Mouse (Mus musculus) G1E (cell line): ENCODE results near the gene Zfp369. TPM values are rescaled to one million over a fixed set of nuclear protein-coding genes. Genes with fewer than 3 reads are reported as not detected.

ENCODE experiments used
- ATAC-seq: 2 replicates; pipeline ENCODE4 v1.8.0; 2016; ENCODE audit warnings: mild to moderate bottlenecking; ENCODE audit not compliant: insufficient number of reproducible peaks, poor library complexity, low FRiP score, severe bottlenecking; ENCODE audit errors: extremely low read depth
- DNase-seq: peaks from one replicate; pipeline ENCODE4 v3.0.0; 2012; ENCODE audit warnings: low spot score
- H3K27me3 ChIP-seq: 2 replicates; pipeline ENCODE4 v1.6.1; 2012; ENCODE audit warnings: mild to moderate bottlenecking, low read length, inconsistent platforms; ENCODE audit not compliant: insufficient read depth
- H3K36me3 ChIP-seq: replicated peaks from 2 replicates; pipeline ENCODE3; 2012; ENCODE audit warnings: mild to moderate bottlenecking, inconsistent platforms
- H3K4me1 ChIP-seq: 2 replicates; pipeline ENCODE4 v1.6.1; 2012; ENCODE audit warnings: low read depth, low read length, inconsistent platforms, mixed read lengths; ENCODE audit not compliant: insufficient read depth
- H3K4me3 ChIP-seq: 2 replicates; pipeline ENCODE4 v1.5.1; 2012; ENCODE audit warnings: low read depth, mild to moderate bottlenecking, inconsistent platforms, low read length, moderate library complexity, mixed read lengths
- H3K9me3 ChIP-seq: replicated peaks from 2 replicates; pipeline ENCODE4 v1.6.1; 2012; ENCODE audit warnings: inconsistent platforms
- CTCF ChIP-seq: IDR thresholded peaks from 2 replicates; pipeline ENCODE4 v1.5.1; 2012; ENCODE audit warnings: low read depth, low read length, inconsistent platforms, mixed read lengths
- GATA1 ChIP-seq: IDR thresholded peaks from 2 replicates; pipeline ENCODE4 v1.6.1; 2012; ENCODE audit warnings: borderline replicate concordance, low read length, inconsistent platforms, mixed read lengths
- GATA2 ChIP-seq: IDR thresholded peaks from 2 replicates; pipeline ENCODE4 v1.6.1; 2012; ENCODE audit warnings: low read depth, low read length, inconsistent platforms, borderline replicate concordance
- POLR2AphosphoS5 ChIP-seq: IDR thresholded peaks from 2 replicates; pipeline ENCODE4 v1.6.1; 2012; ENCODE audit warnings: low read depth, low read length, inconsistent platforms; ENCODE audit not compliant: insufficient replicate concordance
- TAL1 ChIP-seq: conservative IDR thresholded peaks from 2 replicates; pipeline ENCODE4 v1.6.1; 2012; ENCODE audit warnings: low read depth, low read length, inconsistent platforms, mixed read lengths
- polyA plus RNA-seq: library from polyadenylated mRNA; stranded (reverse); fragments of >175 nt; gene quantifications from 2 replicates; pipeline ENCODE4 v1.2.3, GENCODE M21; 2012
- total RNA-seq, 2 experiments: library from RNA; stranded (forward) in 1 of 2; stranded (reverse) in 1 of 2; fragments of 200-1000 nt in 1 of 2; fragments of >200 nt in 1 of 2; fragmentation: Nextera tagmentation in 1 of 2; gene quantifications; 2 replicates each; pipeline ENCODE4 v1.2.3; 2014 to 2017

Gene Zfp369
- total and polyA plus RNA-seq, 3 experiments = 4.6 to 71.3 (median 42.4) TPM

DNA sequence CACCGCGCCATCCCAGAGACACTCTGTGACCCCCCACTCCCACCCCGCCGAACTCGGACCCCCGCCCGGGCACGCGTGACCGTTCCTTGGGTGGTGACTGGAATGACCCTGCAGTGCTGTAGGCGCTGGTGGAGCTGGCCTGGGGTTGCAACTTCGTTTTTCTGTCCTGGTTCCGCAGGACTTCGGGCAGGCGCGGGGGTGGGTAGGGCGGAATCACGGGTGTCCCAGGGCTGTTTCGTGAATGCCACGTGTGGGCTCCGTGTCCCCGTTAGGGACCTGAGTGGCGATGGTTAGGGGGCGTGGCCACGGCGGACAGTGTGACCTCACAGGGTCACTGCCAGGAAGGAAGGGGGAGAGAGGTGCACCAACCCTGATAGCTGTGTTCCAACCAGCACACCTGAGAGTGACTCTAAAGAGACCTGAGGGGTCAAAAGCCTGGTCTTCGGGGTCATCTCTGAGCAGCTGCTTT lies 36.3 kb upstream of the Zfp369 start:
- H3K27me3 ChIP-seq = no peaks in the 10 kb centered on the region
- peaks cover 28% of the 10 kb centered on the region for H3K4me1 ChIP-seq
- H3K9me3 ChIP-seq = peaks cover 34% of the 10 kb centered on the region
- peak overlapping the region; percentile 97 for H3K4me3 ChIP-seq
- DNase-seq (no peak), ATAC-seq (no peak)
- no peak for TF ChIP-seq GATA2
- TF ChIP-seq TAL1 = no peak
- no peak for TF ChIP-seq GATA1
- TF ChIP-seq POLR2AphosphoS5 = no peak
- no peak for TF ChIP-seq CTCF
- H3K36me3 ChIP-seq = peaks cover 33% of the 10 kb centered on the region

- no peak for DNase-seq
- H3K9me3 ChIP-seq = peaks cover 39% of the 10 kb centered on the region
- no peak for ATAC-seq
- no peak overlapping the region for H3K4me3 ChIP-seq
- H3K36me3 ChIP-seq = peaks cover 41% of the 10 kb centered on the region
- TF ChIP-seq POLR2AphosphoS5 (no peak), CTCF (no peak), GATA2 (no peak), GATA1 (no peak), TAL1 (no peak)
- H3K27me3 ChIP-seq = no peaks in the 10 kb centered on the region
- peaks cover 28% of the 10 kb centered on the region for H3K4me1 ChIP-seq
These were observed 35.3 kb upstream of the Zfp369 start for GRCm38 (mm10) chr13:65243273-65243672.

- no peak for DNase-seq
- Histone ChIP-seq H3K27me3 (no peaks in the 10 kb centered on the region), H3K9me3 (peaks cover 60% of the 10 kb centered on the region), H3K4me1 (no peaks in the 10 kb centered on the region), H3K36me3 (peaks cover 45% of the 10 kb centered on the region), H3K4me3 (peak overlapping the region; percentile 6; the same call in 1 of the 2 replicates)
- no peak for ATAC-seq
- no peak for TF ChIP-seq GATA2
- TF ChIP-seq POLR2AphosphoS5 = no peak
- TF ChIP-seq CTCF = no peak
- no peak for TF ChIP-seq TAL1
- TF ChIP-seq GATA1 = no peak
These were observed 20.2 kb upstream of the Zfp369 start for GRCm38 (mm10) chr13:65258175-65258954.

GRCm38 (mm10) chr13:65259239-65259638 lies 19.4 kb upstream of the Zfp369 start, which contains the start of gene Gm10775:
Gm10775 (plus strand) TSS chr13:65259539.
- H3K9me3 ChIP-seq = peaks cover 68% of the 10 kb centered on the region

GRCm38 (mm10) chr13:65262086-65262485 lies 16.5 kb upstream of the Zfp369 start:
- DNase-seq = no peak
- peaks cover 49% of the 10 kb centered on the region for H3K36me3 ChIP-seq
- no peak for TF ChIP-seq CTCF
- TF ChIP-seq TAL1 = no peak
- TF ChIP-seq POLR2AphosphoS5 = no peak
- TF ChIP-seq GATA1 = no peak
- TF ChIP-seq GATA2 = no peak

More at GRCm38 (mm10) chr13:65259239-65259638, 19.4 kb upstream of the Zfp369 start, which contains the start of gene Gm10775:
- TF ChIP-seq CTCF (no peak), POLR2AphosphoS5 (no peak), GATA2 (no peak), TAL1 (no peak), GATA1 (no peak)
- no peak for DNase-seq
- Histone ChIP-seq H3K4me1 (no peaks in the 10 kb centered on the region), H3K27me3 (no peaks in the 10 kb centered on the region), H3K4me3 (peak within 1 kb of the TSS; percentile 44; the same call in 1 of the 2 replicates), H3K36me3 (peaks cover 53% of the 10 kb centered on the region)
- ATAC-seq = no peak

GRCm38 (mm10) chr13:65277994-65278382 lies 626 bp upstream of the Zfp369 start:
- Histone ChIP-seq H3K27me3 (no peaks in the 10 kb centered on the region), H3K4me3 (peak overlapping the region; percentile 73), H3K36me3 (peaks cover 5% of the 10 kb centered on the region), H3K4me1 (no peaks in the 10 kb centered on the region; the same call in 1 of the 2 replicates), H3K9me3 (0 out of 2 replicates have a peak, but pooled peaks cover 2% of the 10 kb centered on the region)
- TF ChIP-seq TAL1 (no peak), GATA1 (no peak), GATA2 (no peak), POLR2AphosphoS5 (no peak), CTCF (no peak)
- DNase-seq (no peak), ATAC-seq (no peak)

More at GRCm38 (mm10) chr13:65262086-65262485, 16.5 kb upstream of the Zfp369 start:
- H3K4me1 ChIP-seq = no peaks in the 10 kb centered on the region
- no peak overlapping the region for H3K4me3 ChIP-seq
- no peak for ATAC-seq
- H3K9me3 ChIP-seq = peaks cover 63% of the 10 kb centered on the region
- no peaks in the 10 kb centered on the region for H3K27me3 ChIP-seq
